Mouse (Mus musculus) large intestine, adult 2 months (tissue): ENCODE measurements at regions not wholly inside any gene's neighbourhood (a gene's known extent, or its start where the extent isn't known, plus 50 kb on each side); places are given as distances from the start of the nearest gene placed in this dataset.

Experiments used
- DNase-seq: peaks from one replicate; pipeline ENCODE4 v3.0.0-alpha.2; 2012; ENCODE audit warnings: low read depth, low spot score
- WGBS: fragments of 180-500 bp; shearing (Covaris S2); methylation state at CpG from one replicate; pipeline ENCODE4 v1.1.7; 2018; 5-methylcytosine and 5-hydroxymethylcytosine counted together

DNA sequence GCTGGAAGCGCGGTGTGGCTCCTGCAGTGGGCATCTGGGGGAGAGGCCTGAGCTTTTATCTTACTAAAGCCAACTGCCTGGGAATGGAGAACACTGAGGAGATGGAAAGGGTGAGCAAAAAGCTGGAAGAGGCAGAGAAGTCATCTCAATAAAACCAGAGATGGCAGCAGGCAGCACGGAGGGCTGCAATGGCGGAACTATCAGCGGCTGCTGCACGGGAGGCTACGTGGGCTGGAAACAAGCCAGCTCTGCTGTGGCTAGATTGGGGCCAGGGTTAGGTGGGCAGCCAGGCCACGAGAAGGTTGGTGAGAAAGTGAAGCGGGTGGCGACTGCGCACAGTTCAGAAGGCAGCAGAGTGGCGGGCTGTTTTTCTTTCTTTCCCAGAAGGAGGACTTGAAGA lies 197.8 kb downstream of the Enc1 start:
- WGBS = 87% methylated on average over 12 of the region's 12 CpGs
- no peak for DNase-seq

DNA sequence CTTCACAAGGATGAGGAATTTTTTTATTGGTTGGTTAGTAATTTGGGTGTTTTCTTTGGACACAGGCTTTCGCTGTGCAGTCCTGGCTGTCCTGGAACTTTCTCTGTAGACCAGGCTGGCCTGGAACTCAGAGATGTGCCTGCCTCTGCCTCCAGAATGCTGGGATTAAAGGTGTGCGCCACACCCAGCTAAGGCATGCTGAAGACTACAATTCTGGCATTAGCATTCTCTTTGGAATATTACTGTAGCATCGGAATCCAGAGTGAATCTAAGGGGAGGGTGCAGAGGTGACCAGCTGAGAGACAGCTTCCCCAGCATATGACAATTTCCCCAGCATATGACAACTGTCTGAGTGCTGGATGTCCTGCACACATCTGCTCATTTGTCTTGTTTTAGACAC lies 197.4 kb downstream of the Enc1 start:
- 96% methylated on average over 3 of the region's 3 CpGs for WGBS
- DNase-seq = no peak

DNA sequence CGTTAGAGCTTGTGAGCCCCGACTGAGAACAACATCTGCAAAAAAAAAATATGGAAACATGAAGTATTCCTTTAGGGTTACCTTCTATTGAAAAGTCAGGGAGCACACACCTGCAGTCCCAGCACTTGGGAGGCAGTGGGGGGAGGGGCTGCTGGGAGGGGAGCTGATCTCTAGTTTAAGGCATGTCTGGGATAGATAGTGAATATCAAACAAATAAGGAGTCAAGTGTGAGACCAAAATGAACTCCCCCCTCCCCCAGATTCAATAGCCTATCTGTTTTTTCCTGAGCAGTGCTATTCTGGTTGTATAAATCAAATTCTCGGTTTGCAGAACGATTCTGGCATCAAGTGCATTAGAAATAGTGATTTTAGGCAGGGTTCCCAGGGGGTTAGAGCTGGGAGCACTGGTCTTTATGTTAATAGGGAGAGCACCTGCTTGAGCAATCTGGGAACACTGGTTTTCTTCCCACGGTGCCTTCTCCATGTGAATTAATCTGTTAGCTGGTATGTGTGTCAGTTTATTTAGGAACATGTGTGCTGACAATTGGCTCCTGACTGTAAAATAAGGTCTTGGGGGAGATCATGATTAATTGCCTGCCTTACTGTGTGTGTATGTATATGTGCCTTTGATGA lies 195.9 kb downstream of the Enc1 start:
- WGBS = 76% methylated on average over 5 of the region's 5 CpGs
- no peak for DNase-seq

DNA sequence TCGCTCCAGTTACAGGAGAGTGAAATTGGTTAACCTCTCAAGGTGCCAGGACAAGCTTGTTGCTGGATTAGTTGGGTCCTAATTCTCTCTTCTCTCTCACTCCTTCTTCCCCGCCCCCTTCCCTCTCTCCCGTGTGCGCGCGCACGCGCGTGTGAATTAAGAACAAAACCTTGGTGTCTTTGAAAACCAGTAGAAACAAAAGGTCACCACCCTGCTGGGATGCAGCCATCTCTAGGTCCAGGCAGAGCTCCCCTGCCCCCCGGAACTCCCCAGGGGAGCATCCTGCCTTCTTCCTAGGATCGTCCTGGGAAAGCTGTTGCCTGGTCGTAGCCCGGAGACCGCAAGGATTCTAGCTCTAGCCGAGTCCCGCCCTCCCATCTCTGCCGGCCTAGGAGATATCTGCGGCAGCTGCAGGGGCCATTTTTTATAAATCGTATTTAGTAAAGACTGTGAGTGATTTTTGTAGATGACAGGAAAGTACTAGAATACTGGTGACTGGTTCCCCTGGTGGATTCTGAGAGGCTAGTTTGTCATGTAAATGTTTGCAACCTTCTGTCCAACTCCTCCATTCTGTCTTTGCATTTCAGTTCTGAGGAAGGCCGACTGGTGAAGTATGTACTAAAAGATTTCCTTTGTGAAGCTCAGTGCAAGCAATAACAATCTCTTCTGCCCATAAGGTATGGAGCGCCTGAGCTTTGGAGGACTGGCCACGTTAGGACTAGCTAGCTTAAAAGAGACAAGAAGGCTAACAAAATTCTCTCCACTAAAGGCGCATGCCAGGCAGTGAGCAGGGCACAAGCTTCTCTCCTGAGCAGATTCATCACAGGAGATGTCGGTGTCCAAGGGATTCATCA lies 195.2 kb downstream of the Enc1 start:
- WGBS = 22% methylated on average over 24 of the region's 24 CpGs
- DNase-seq = no peak

DNA sequence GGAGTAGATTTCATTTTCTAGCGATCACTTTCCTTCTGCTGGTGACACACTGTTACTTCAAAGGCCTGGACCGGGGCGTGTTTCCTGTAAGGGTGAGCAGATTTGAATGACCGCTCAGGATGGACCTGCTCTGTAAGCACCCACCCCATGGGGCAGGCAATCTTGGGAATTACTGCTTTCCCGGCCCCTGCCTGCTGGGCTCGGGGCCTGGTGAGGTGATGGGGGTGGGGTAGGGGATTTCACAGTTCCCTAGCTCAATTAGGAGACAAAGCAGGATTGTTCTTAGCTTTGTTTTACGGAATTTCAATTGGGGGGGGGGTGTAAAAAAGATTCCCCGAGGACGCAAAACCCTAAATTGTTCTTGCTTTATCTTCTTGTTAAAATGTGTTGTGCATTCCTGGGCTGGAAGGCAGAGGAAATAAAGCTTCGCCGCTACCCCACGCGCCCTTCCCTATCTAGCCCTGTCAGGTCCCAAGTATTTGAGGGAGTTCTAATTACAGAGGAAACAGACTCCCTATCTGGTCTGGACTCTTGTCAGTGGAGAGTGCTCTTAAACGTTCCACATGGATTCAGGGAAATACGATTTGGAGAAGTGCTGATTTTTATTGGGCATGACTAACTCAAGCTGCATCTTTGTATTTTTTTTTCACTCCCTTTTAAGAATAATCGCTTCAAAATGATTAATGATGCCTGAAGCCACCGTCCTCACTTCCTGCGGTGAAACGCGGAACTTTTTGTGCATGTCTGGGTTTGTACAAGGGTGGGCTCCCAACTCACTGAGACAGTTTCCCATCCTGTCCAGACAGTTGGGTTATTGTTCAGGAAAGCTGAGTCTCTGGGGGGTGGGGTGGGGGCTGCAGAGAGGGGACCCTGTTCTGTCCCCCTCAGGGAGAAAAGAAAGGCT lies 194.3 kb downstream of the Enc1 start:
- 50% methylated on average over 20 of the region's 20 CpGs for WGBS
- DNase-seq = no peak

DNA sequence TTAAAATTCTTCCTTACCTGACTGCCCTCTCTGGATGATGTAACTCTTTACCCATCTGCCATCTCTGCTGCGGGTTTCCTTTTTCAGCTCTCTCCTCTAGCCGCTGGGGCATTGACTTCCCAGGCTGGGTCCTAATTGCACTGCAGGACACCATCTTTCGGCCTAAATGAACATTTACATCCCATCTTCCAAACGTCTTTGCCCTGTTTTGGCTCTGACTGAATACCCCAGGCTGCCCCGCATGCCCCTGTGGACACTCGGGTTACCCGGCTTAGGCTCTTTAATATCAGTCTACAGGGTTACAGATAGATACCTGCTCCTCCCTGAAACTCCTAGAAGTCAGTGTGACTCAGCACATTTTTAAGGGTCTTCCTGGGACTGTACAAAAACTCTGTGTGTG lies 193.3 kb downstream of the Enc1 start:
- WGBS = 94% methylated on average over 7 of the region's 7 CpGs
- no peak for DNase-seq

DNA sequence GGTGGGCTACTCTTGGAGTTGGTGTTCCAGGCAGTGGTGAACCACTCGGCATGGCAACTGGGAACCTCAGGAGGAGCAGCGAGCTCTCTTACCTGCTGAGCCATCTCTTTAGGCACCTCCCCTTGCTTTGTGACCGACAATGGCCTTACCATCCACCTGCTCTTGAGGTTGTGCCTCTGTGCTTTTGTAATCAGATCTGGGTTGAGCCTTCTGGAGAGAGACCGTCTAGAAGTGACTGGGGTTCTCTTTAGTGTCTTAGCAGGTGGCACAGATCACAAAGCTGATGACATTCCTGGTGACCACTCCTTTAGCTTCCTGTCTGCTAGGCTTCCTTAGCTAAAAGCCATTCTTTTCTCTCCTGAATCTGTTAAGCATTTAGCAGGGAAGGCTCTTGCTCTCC lies 191.7 kb downstream of the Enc1 start:
- 72% methylated on average over 4 of the region's 4 CpGs for WGBS
- DNase-seq = no peak

DNA sequence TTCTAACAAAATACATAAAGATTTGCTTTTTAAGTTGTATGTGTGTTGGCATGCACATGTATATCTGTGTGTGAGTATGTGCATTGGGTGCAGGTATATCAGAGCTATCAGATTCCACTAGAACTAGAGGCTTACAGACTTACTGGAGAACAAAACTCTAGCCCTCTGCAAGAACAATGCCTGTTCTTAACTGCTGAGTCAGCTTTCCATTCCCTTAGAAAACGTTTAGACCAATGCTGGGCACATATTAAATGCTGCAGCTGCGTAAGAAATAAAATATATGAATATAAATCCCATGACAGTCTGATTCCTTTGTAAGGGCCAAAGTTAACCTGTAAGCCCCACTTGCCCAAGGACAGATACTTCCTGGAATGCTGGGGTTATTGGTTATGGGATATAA lies 190.0 kb downstream of the Enc1 start:
- DNase-seq = no peak
- 54% methylated on average over 2 of the region's 2 CpGs for WGBS

DNA sequence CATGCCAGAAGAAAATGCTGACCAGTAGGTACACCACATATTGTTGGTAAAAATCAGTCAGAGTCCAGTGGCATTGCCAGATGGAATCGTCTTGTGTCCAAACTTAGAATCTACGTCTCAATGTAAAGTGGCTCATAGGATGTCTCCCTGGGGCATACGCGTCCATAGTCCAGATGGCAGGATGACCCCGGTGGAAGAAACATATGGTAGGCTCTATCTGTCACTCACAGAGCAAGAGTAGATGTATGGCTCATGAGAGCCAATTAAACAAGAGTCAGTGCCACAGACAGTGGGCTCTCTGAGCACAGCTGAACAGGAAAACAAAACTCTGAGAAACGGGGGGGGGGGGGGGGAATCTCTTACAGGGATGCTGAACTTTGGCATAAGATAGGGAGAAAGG lies 187.3 kb downstream of the Enc1 start:
- 88% methylated on average over 6 of the region's 6 CpGs for WGBS

DNA sequence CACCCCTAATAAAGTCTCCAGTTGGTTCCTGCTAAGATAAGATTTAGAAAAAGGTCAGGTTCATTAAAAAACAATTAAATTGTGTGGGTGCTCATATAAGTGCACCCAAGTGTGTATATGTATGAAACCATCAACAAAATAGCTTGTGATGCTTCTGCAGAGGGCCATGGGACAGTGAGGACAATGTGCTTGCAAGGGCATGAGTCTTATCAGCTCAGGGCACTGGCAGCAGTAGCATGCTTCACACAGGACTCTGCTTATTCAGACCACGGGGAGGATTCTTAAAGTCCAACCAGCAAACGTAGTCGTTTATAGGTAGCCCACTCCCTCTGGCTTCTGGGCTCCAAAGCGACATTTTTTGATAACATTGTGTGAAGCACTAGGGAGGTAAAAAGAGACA lies 186.6 kb downstream of the Enc1 start:
- no peak for DNase-seq
- 79% methylated on average over 4 of the region's 4 CpGs for WGBS

More for the DNA sequence above, 187.3 kb downstream of the Enc1 start:
- no peak for DNase-seq

DNA sequence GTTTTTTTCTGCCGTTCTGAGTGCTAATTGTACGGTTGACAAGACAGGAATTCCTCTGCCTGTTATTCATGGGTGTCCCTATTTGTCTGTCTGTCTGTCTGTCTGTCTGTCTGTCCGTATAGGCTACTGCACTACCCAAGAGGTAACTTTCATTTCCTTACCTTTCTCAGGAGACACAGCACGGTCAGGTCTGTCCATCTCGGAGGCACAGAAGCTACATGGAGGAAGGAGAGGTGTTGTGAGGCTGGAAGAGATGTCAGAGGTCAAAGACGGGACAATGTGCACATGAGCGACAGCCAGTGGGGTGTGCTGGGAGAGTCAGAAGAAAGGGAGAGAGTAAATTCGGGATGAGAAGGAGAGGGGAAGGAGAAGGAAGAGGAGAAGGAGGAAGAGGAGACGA lies 184.8 kb downstream of the Enc1 start:
- 83% methylated on average over 9 of the region's 9 CpGs for WGBS
- no peak for DNase-seq

DNA sequence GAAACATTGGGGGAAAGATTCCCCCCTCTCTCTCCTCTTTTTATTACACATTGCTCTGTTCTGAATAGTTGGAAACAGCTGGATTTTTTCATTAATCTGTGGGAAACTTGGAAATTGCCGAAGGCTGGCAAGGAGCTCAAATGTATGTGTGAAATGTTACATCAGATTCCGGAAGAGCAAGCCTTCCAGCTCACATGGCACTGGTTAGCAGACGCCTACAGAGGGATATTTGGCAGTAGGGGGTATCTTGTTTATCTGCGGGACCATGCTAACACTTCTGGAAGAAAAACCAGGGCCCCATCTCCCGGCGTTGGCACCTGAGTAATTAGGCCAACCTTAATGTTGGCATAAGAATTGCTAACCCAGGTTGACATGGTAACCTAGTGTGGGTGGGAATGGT lies 183.0 kb downstream of the Enc1 start:
- DNase-seq = no peak
- 61% methylated on average over 6 of the region's 6 CpGs for WGBS

DNA sequence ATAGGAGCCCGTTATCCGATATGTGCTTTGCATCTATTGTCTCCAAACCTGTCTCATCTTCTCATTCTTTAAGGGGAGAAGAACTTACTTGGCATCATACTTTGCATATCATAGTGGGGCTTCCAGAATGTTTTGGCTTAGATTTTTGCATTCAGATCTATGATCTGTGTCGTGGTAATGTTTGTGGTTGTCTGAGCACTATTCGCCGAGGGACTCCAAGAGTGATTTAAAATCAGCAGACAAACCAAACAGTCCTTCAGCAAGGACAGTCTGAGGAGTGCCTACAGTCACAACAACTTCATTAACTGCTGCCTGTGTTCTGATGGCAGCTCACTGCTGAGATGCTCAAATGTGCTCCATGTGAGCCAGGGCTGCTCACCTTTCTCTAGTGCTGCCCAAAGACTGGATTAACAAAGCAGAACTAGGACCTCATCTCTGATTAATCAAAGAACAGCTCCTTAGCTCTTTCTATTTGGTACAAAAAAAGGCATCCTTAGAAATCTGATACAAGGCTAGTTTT lies 182.5 kb downstream of the Enc1 start:
- 76% methylated on average over 5 of the region's 5 CpGs for WGBS

DNA sequence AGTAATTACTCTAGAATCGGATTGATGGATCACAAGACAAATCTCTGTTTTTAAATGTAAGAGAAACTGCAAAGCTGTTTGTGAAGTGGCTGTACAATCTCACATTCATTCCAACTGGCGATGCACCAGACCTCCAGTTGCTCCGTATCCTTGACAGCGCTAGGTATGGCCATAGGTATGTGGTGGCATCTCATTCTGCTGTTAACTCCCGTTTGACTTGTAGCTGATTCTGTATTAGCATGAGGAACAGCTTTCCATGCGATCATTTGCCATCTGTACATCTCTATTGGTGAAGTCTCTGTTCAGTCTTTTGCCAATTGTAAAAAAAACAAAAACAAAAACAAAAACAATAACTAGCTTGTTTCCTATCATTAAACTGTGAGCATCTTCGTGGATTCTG lies 182.0 kb downstream of the Enc1 start:
- DNase-seq = no peak
- 84% methylated on average over 7 of the region's 7 CpGs for WGBS

More for the DNA sequence above, 182.5 kb downstream of the Enc1 start:
- DNase-seq = no peak

DNA sequence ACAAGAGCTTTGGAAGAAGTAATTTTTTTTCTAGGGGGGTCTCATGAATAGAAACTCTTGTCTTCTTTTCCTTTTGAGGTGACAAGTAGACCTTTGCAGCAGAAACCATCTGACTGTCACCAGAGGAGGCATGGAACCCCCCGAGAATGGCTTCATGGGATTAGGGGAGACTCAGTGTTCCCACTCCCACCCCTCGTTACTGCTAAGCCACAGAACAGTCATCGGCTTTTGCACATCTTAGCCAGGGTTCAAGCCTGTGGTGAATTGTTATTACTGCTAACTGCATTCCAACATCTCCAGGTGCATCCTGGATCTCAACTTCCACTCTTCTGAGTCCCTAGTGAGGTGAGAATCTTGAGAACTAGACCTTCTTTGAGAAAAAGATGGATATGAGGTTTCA lies 180.9 kb downstream of the Enc1 start:
- no peak for DNase-seq
- 97% methylated on average over 3 of the region's 3 CpGs for WGBS

DNA sequence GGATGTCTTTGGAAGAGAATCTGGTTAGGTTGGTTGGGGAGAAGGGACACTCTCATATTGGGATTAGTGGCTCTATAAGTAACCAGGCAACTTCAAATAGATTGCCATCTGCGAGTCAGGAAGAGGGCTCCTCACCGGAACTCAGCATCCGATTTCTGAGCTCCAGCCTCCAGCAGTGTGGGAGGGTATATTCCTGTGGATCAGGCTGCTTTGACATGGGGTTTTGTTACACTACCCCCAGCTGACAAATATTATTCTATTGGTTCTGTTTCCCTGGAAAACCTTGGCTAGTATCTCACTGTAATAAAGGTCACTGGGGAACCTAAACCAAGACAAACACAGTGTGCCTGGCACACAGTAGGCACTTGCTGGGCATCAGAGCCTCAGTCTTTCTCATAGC lies 179.9 kb downstream of the Enc1 start:
- no peak for DNase-seq
- 85% methylated on average over 3 of the region's 3 CpGs for WGBS

DNA sequence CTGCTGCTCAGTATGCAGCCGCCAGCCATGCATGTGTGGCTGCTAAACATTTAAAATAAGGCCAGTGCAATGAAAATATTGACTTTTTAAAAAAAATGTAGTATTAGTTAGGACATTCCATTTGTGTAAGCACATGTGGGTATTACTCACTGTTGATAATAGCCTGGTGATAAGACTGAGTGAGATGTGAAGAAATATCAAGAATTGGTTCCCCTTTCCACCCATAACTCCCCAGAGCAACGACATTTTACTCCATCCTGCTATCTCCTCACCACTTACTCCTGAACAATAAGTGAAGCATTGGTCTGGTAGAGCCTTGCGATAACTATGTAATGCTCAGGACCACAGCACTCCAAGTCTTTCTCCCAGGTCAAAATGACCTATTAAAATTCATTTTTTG lies 178.2 kb downstream of the Enc1 start:
- WGBS = 85% methylated on average over 3 of the region's 3 CpGs
- DNase-seq = no peak

DNA sequence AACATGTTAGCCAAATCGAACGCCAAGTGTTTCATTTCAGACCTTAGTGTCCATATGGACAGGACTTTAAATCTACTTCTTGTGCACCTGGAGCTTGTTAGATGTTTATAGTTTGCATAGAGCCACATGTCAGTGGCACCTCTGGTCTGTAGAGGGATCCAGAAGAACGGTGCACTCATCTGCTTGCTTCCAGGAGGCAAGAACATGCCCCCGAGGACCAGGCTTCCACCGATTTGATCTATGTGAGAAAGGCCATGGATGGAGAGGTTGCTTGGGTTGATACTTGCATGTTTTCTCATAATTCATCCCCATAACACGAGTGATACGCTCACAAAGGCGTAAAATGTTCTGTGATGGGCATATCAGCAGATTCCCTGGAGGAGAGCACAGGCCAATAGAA lies 177.8 kb downstream of the Enc1 start:
- 73% methylated on average over 8 of the region's 8 CpGs for WGBS
- DNase-seq = no peak

DNA sequence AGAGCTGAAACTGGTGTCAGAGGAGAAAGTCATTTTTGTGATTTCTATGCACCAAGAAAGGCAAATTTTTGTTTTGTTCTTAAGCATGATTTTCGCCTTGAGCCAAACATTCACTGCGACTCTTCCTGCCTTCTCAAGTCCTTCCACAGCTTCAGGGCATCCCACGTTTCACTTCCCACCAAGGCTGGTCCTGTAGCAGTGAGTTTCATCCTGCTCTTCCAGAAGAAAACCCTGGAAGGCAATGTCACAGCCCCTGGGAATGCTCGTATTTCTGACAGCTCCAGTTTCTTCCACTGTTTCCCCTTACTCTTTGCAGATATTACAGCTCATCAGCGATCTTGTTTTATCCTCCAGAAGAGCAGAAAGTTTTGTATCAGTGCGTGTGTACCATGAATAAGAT lies 177.2 kb downstream of the Enc1 start:
- 79% methylated on average over 6 of the region's 6 CpGs for WGBS
- DNase-seq = no peak
